Mouse (Mus musculus): ENCODE results near the gene Csrnp1. TPM values are rescaled to one million over a fixed set of nuclear protein-coding genes. Genes with fewer than 3 reads are reported as not detected.
"Not testable (repeated sequence)": the region's sequence is repeated elsewhere in the genome, so short reads cannot be mapped to it uniquely, and the experiment has no call there.

Gene Csrnp1
- polyA plus RNA-seq, 1 experiment from 2014 or later: 4.6 TPM

DNA sequence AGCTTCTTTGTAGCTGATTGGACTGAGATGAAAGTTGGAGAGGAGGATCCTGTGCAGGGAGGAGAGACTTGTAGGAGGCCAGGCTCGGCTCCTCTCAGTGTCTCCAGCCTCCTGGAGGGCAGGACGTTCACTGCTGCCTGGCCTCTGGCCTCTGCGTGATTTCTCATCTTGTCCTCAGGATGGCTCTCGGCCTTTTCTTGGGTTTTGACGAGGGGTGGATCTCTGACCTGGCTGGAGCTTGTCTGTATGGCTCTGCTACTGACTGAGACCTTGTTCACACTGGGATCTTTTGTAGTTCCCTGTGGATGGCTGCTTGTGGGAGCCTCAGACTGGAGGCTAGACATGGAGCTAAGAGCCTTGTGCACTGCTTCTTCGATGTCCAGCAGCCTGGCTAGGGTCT lies 30.4 kb upstream of the Csrnp1 start:
- no peaks in the 10 kb centered on the region for H3K4me1 ChIP-seq
- H3K9me3 ChIP-seq: no peaks in the 10 kb centered on the region
- H3K4me2 ChIP-seq (replicated peaks): no peak overlapping the region
- H3K36me3 ChIP-seq: no peaks in the 10 kb centered on the region
- H3K27ac ChIP-seq: no peak overlapping the region
- no peak overlapping the region for H3K4me3 ChIP-seq
- no peak overlapping the region for H3K9ac ChIP-seq
- WGBS: 54% methylated on average over 6 of the region's 6 CpGs
- no peaks in the 10 kb centered on the region for H3K27me3 ChIP-seq
- ATAC-seq (ENCODE audit: insufficient number of reproducible peaks, insufficient read depth, low FRiP score, low TSS enrichment): no peak

DNA sequence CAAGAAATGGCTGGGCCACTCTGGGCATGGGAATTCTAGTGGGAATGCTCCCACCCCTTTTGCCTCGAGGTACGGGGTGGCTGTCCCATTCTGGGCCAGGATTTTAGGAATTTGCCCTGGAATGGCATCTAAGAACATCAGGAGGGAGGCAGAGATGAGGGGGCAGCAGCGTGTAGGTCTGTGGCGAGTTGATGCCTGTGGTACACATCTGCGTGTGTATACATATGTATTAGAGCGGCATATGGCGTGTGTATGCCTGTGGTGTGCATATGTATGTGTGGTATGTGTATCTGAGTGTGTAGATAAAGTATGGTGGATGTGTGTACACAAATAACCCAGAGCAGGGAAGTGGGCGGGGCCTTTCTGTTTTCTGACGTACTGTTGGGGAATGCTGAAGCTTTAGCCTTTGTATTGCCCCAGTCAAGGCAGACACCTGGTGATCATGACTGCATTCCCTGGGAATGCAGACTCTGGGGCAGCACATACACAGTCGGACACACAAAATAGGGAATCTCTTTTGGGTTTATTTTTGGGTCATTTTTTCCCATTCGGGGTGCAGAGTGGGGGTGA lies 28.9 kb upstream of the Csrnp1 start:
- Histone ChIP-seq H3K36me3 (no peaks in the 10 kb centered on the region), H3K27me3 (no peaks in the 10 kb centered on the region), H3K4me3 (no peak overlapping the region), H3K9me3 (no peaks in the 10 kb centered on the region), H3K27ac (no peak overlapping the region), H3K4me1 (no peaks in the 10 kb centered on the region), H3K9ac (no peak overlapping the region), H3K4me2 (replicated peaks) (no peak overlapping the region)
- WGBS: 74% methylated on average over 11 of the region's 11 CpGs
- ATAC-seq (ENCODE audit: insufficient number of reproducible peaks, insufficient read depth, low FRiP score, low TSS enrichment): no peak

DNA sequence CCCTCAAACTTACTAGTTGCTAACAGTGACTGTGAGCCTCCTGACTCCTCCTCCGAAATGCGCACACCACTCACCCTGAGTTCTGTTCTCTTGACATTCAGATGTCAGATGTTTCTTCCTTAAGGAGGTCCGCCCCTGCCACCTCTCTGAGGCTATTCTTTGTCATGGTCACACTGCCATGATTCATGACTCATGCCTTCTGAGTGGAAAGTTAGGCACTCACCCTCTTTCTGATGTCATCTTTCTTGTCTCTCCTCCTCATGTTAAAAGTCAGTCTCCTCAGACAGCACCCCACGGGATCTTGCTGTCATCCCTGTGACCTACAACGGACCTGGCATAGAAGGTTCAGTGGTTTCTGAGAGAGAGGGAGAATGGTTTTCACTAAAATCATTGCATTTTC lies 28.3 kb upstream of the Csrnp1 start:
- H3K9me3 ChIP-seq: no peaks in the 10 kb centered on the region
- no peak overlapping the region for H3K4me2 ChIP-seq (replicated peaks)
- no peak overlapping the region for H3K4me3 ChIP-seq
- H3K9ac ChIP-seq: no peak overlapping the region
- H3K27me3 ChIP-seq: no peaks in the 10 kb centered on the region
- ATAC-seq (ENCODE audit: insufficient number of reproducible peaks, insufficient read depth, low FRiP score, low TSS enrichment): no peak
- no peaks in the 10 kb centered on the region for H3K36me3 ChIP-seq
- H3K4me1 ChIP-seq: no peaks in the 10 kb centered on the region
- no peak overlapping the region for H3K27ac ChIP-seq
- 87% methylated on average over 5 of the region's 5 CpGs for WGBS

DNA sequence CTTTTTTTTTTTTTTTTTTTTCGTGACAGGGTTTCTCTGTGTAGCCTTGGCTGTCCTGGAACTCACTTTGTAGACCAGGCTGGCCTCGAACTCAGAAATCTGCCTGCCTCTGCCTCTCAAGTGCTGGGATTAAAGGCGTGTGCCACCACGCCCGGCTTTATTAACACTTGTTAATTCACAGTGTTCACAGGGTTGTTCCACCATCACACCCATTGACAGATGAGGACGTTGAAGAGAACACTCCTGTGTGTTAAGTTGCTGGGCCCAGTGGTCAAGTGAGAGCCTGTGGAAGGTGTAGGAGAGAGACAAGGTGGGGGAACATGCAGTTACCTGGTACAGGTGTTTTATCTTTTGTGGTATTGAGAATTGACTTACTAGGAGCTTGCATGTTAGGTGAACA lies 27.7 kb upstream of the Csrnp1 start:
- 81% methylated on average over 6 of the region's 6 CpGs for WGBS
- not testable (repeated sequence) for H3K27ac ChIP-seq; H3K27me3 ChIP-seq; H3K9ac ChIP-seq; H3K4me3 ChIP-seq; H3K36me3 ChIP-seq; H3K4me1 ChIP-seq; H3K9me3 ChIP-seq; H3K4me2 ChIP-seq (replicated peaks); ATAC-seq (ENCODE audit: insufficient number of reproducible peaks, insufficient read depth, low FRiP score, low TSS enrichment)

DNA sequence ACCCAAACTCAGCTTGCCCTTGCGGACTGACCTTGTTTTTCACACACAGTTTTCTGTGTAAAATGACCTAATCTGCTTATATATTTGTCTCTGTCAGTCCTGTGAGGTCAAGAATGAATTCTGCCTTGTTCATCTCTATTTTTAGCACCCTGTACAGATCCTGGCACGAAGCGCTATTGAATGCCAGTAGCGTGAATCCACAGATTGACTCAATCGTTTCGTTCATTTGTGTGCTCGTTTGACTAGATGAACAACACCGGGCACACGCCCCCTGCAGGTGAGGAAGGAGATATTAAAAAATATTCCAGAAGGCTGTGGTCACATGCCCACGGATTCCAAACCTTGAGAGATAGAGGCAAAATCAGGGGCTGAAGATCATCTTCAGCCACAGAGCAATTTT lies 27.1 kb upstream of the Csrnp1 start:
- WGBS: under 1% methylated on average over 10 of the region's 10 CpGs
- peak overlapping the region; percentile 38 for H3K4me3 ChIP-seq
- peak; percentile 13; the same call in 1 of the 2 replicates for ATAC-seq (ENCODE audit: insufficient number of reproducible peaks, insufficient read depth, low FRiP score, low TSS enrichment)
- H3K27ac ChIP-seq: 0 out of 2 replicates have a peak overlapping the region, but pooled peaks have one; percentile 59
- H3K9ac ChIP-seq: no peak overlapping the region
- H3K4me2 ChIP-seq (replicated peaks): peak overlapping the region; percentile 81
- H3K27me3 ChIP-seq: no peaks in the 10 kb centered on the region
- H3K9me3 ChIP-seq: no peaks in the 10 kb centered on the region
- H3K36me3 ChIP-seq: no peaks in the 10 kb centered on the region
- H3K4me1 ChIP-seq: no peaks in the 10 kb centered on the region

DNA sequence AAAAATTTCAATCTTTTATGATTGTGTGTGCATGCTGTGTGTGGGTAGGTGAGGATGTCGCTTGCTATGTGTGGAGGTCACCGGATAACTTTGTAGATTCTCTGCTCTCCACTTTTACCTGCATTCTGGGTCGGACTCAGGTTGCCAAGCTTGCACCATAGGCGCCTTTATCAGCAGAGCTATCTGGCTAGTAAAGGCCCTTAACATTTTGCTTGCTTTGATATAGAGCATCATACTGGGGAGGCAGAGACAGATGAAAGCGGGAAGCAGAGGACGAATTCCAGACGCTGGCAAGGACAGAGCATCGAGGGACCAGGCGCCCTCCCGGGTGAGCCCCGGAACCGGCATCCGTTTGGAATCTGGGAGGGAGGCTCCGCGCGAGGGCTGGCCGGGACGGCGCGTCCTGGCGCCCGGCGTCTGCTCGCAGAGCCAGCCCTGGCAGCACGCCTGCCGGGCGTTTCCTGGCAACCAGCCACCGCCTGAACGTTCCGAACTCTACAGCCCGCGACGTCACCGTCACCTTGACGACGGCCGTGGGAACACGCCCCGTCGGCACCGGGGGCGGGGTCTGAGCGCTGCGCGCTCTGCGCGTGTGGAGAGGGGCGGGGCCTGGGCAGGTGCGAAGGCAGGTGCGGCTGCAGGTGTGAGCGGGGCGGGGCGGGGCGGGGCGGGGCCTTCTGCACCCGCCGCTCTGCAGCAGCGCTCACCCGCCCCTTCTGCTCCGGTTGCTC lies 26.5 kb upstream of the Csrnp1 start:
- H3K27ac ChIP-seq: peak overlapping the region; percentile 59
- WGBS: 2% methylated on average over 54 of the region's 60 CpGs
- no peaks in the 10 kb centered on the region for H3K27me3 ChIP-seq
- no peak overlapping the region for H3K9ac ChIP-seq
- no peaks in the 10 kb centered on the region for H3K36me3 ChIP-seq
- H3K4me1 ChIP-seq: no peaks in the 10 kb centered on the region
- H3K4me2 ChIP-seq (replicated peaks): peak overlapping the region; percentile 81
- H3K9me3 ChIP-seq: no peaks in the 10 kb centered on the region
- H3K4me3 ChIP-seq: peak overlapping the region; percentile 38
- peak; percentile 86 for ATAC-seq (ENCODE audit: insufficient number of reproducible peaks, insufficient read depth, low FRiP score, low TSS enrichment)

DNA sequence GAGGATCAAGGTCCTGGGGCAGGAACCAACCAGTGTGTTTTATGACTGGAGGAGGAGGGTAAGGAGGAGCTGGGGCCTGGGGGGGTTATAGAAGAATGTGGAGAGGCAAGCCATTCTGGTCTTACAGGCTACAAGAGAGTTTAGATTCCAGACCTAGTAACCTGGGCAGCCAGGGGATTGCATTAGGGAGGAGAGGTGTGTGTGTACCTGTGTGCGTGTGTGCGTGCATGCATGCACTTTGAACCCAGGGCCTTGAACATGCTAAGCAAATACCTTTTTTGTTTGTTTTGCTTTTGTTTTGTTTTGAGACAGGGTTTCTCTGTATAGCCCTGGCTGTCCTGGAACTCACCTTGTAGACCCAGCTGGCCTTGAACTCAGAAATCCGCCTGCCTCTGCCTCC lies 25.4 kb upstream of the Csrnp1 start:
- Histone ChIP-seq H3K9me3 (no peaks in the 10 kb centered on the region), H3K4me1 (no peaks in the 10 kb centered on the region), H3K4me2 (replicated peaks) (no peak overlapping the region), H3K9ac (no peak overlapping the region), H3K36me3 (no peaks in the 10 kb centered on the region), H3K4me3 (no peak overlapping the region), H3K27me3 (no peaks in the 10 kb centered on the region), H3K27ac (no peak overlapping the region)
- 97% methylated on average over 3 of the region's 3 CpGs for WGBS
- ATAC-seq (ENCODE audit: insufficient number of reproducible peaks, insufficient read depth, low FRiP score, low TSS enrichment): no peak

DNA sequence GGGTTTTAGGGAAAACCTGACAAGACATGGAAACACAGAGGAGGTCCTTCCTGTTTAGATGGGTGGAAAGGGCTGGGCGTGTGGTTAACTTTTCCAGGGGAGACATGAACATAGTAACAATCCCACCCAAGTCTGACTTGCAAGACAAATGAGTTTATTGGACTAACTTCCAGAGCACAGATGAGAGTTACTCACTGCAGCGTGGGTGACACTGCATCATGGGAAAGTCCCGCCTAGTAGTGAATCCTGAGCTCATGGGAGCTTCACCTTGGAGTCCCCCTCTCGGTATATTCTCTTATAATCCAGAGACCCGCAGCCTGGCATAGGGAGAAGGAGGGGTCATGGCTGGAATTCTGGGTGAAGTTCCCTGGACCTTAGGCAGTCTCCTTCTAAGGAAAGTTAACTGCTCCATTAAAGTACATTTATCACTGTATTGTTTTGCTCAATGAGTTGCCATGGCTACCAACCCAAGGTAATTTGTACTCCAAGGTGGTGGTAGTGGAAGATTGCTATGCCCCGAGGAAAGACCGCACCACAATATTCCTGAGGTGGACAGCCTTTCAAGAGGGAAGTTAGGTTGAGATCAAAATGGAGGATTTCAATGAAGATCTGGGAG lies 24.9 kb upstream of the Csrnp1 start:
- H3K9ac ChIP-seq: no peak overlapping the region
- ATAC-seq (ENCODE audit: insufficient number of reproducible peaks, insufficient read depth, low FRiP score, low TSS enrichment): no peak

DNA sequence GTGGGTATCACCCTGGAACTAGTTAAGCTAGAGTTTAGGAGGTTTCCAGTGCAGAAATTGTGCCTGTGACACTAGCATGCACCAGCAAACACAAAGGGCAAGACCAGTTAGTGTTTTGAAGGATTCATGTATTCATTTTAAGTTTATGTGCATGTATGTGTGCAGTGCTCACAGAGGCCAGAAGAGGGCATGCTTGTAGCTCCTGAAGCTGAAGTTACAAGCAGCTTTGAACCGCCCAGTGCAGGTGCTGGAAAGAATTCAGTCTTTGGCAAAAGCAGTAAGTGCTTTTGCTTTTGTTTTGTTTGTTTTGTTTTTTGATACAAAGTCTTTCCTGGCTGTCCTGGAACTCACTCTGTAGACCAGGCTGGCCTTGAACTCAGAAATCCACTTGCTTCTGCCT lies 23.4 kb upstream of the Csrnp1 start:
- H3K4me3 ChIP-seq: no peak overlapping the region
- no peaks in the 10 kb centered on the region for H3K27me3 ChIP-seq
- no peaks in the 10 kb centered on the region for H3K36me3 ChIP-seq
- 94% methylated on average over 1 of the region's 1 CpGs for WGBS
- no peak overlapping the region for H3K27ac ChIP-seq
- no peak overlapping the region for H3K4me2 ChIP-seq (replicated peaks)
- no peak overlapping the region for H3K9ac ChIP-seq
- H3K4me1 ChIP-seq: no peaks in the 10 kb centered on the region
- H3K9me3 ChIP-seq: no peaks in the 10 kb centered on the region
- no peak for ATAC-seq (ENCODE audit: insufficient number of reproducible peaks, insufficient read depth, low FRiP score, low TSS enrichment)

More for the DNA sequence above, 24.9 kb upstream of the Csrnp1 start:
- WGBS: 78% methylated on average over 7 of the region's 7 CpGs
- Histone ChIP-seq H3K4me1 (no peaks in the 10 kb centered on the region), H3K36me3 (no peaks in the 10 kb centered on the region), H3K4me3 (no peak overlapping the region), H3K9me3 (no peaks in the 10 kb centered on the region), H3K27me3 (no peaks in the 10 kb centered on the region), H3K27ac (no peak overlapping the region), H3K4me2 (replicated peaks) (no peak overlapping the region)

DNA sequence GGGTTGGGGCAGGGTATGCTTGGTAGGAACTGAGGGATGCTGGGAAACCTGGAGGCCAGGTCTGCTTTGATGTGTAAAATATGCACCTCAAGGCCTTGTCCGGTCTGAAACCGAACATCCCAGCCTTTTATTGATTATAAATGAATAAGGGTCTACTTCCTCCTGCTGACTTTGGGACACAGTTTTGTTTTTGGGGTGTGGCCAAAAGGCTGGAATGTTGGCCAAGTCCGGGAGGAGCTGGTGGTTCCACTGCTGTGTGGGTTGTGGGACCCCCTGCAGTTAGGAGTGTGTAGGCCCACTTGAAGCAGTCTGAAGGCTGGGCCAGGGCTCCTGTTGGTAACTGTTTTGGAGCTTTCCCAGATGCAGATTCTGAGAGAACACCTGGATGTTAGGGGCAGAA lies 21.5 kb upstream of the Csrnp1 start:
- Histone ChIP-seq H3K4me1 (no peaks in the 10 kb centered on the region), H3K9ac (no peak overlapping the region), H3K36me3 (no peaks in the 10 kb centered on the region), H3K4me3 (no peak overlapping the region), H3K27me3 (no peaks in the 10 kb centered on the region), H3K4me2 (replicated peaks) (no peak overlapping the region), H3K9me3 (no peaks in the 10 kb centered on the region), H3K27ac (no peak overlapping the region)
- WGBS: 66% methylated on average over 3 of the region's 3 CpGs
- no peak for ATAC-seq (ENCODE audit: insufficient number of reproducible peaks, insufficient read depth, low FRiP score, low TSS enrichment)

DNA sequence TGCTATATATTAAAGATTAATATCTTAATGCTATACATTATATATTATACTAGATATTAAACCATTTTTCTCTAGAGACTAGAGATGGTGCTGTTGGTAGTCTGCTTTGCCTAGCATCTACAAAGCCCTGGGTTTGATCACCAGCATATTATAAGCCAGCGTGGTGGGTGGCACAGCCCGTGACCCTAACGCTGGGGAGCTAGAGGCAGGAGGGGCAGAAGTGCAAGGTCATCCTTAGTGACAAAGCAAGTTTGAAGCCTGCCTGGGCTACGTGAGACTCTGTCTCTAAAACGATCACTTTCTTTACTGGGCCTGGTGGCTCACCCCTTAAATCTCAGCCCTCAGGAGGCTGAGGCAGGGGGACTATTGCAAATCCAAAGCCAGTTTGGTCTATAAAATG lies 18.4 kb upstream of the Csrnp1 start:
- Histone ChIP-seq H3K36me3 (no peaks in the 10 kb centered on the region), H3K27me3 (no peaks in the 10 kb centered on the region), H3K4me3 (no peak overlapping the region), H3K9me3 (no peaks in the 10 kb centered on the region), H3K27ac (no peak overlapping the region), H3K9ac (no peak overlapping the region), H3K4me2 (replicated peaks) (no peak overlapping the region), H3K4me1 (no peaks in the 10 kb centered on the region)
- no peak for ATAC-seq (ENCODE audit: insufficient number of reproducible peaks, insufficient read depth, low FRiP score, low TSS enrichment)
- WGBS: 82% methylated on average over 5 of the region's 5 CpGs
